Mouse (Mus musculus) layer of hippocampus, adult 2 months (tissue): ENCODE results near the gene Dscam. TPM values are rescaled to one million over a fixed set of nuclear protein-coding genes. Genes with fewer than 3 reads are reported as not detected.

Experiments used
- DNase-seq, 2 experiments: peaks; one replicate each; pipeline ENCODE4 v3.0.0; 2022; ENCODE audit warnings: low spot score in 2 of 2
- H3K27ac ChIP-seq: fragments of 200-600 bp; 2 replicates; pipeline ENCODE4 v1.8.1; 2022
- H3K4me3 ChIP-seq: fragments of 200-600 bp; 2 replicates; pipeline ENCODE4 v1.8.1; 2022; ENCODE audit warnings: mild to moderate bottlenecking
- CTCF ChIP-seq: fragments of 200-600 bp; conservative IDR thresholded peaks from 2 replicates; pipeline ENCODE4 v1.8.1; 2022; ENCODE audit warnings: antibody characterized with exemption, mild to moderate bottlenecking, moderate library complexity
- total RNA-seq, 2 experiments: library from RNA; stranded (reverse); gene quantifications; 2 replicates each; pipeline ENCODE4 v1.2.3; 2021

Dscam gene
- total RNA-seq, 2 experiments from 2014 or later = 36.8 to 41.0 TPM

- no peak overlapping the region for H3K27ac ChIP-seq
- H3K4me3 ChIP-seq = no peak overlapping the region
- no peak for TF ChIP-seq CTCF
- no peak for DNase-seq
These were observed 75.1 kb downstream of the Dscam start for GRCm38 (mm10) chr16:97095496-97095895.

GRCm38 (mm10) chr16:97089339-97089738 is 81.2 kb downstream of the Dscam start:
- Histone ChIP-seq H3K27ac (no peak overlapping the region), H3K4me3 (no peak overlapping the region)
- TF ChIP-seq CTCF = no peak
- no peak for DNase-seq

GRCm38 (mm10) chr16:97083694-97084093 is 86.9 kb downstream of the Dscam start:
- Histone ChIP-seq H3K27ac (peak overlapping the region; percentile 41; the same call in 1 of the 2 replicates), H3K4me3 (no peak overlapping the region)
- no peak for TF ChIP-seq CTCF
- peak in 1 of 2 experiments; percentile 39 for DNase-seq

GRCm38 (mm10) chr16:97075920-97076572 is 94.5 kb downstream of the Dscam start:
- TF ChIP-seq CTCF = no peak
- H3K4me3 ChIP-seq = no peak overlapping the region
- DNase-seq = no peak
- no peak overlapping the region for H3K27ac ChIP-seq

GRCm38 (mm10) chr16:97075137-97075902 is 95.2 kb downstream of the Dscam start:
- Histone ChIP-seq H3K27ac (no peak overlapping the region), H3K4me3 (no peak overlapping the region)

GRCm38 (mm10) chr16:97073847-97074246 is 96.7 kb downstream of the Dscam start:
- no peak overlapping the region for H3K4me3 ChIP-seq
- no peak for TF ChIP-seq CTCF
- no peak overlapping the region for H3K27ac ChIP-seq
- no peak for DNase-seq

More at GRCm38 (mm10) chr16:97075137-97075902, 95.2 kb downstream of the Dscam start:
- TF ChIP-seq CTCF = no peak
- DNase-seq = no peak

GRCm38 (mm10) chr16:97072624-97073023 is 97.9 kb downstream of the Dscam start:
- no peak for TF ChIP-seq CTCF

GRCm38 (mm10) chr16:97066856-97067255 is 103.7 kb downstream of the Dscam start:
- TF ChIP-seq CTCF = no peak
- H3K4me3 ChIP-seq = no peak overlapping the region
- DNase-seq = peak in 1 of 2 experiments; percentile 53
- no peak overlapping the region for H3K27ac ChIP-seq

More at GRCm38 (mm10) chr16:97072624-97073023, 97.9 kb downstream of the Dscam start:
- H3K4me3 ChIP-seq = no peak overlapping the region
- DNase-seq = peak in 1 of 2 experiments; percentile 41
- no peak overlapping the region for H3K27ac ChIP-seq

GRCm38 (mm10) chr16:97062207-97062606 is 108.3 kb downstream of the Dscam start:
- no peak for TF ChIP-seq CTCF
- no peak overlapping the region for H3K4me3 ChIP-seq
- no peak for DNase-seq
- no peak overlapping the region for H3K27ac ChIP-seq

- Histone ChIP-seq H3K27ac (no peak overlapping the region), H3K4me3 (no peak overlapping the region)
- no peak for DNase-seq
- TF ChIP-seq CTCF = no peak
These were observed 109.2 kb downstream of the Dscam start for GRCm38 (mm10) chr16:97061390-97061789.

GRCm38 (mm10) chr16:97060736-97061135 is 109.8 kb downstream of the Dscam start:
- TF ChIP-seq CTCF = no peak
- no peak overlapping the region for H3K27ac ChIP-seq
- no peak for DNase-seq
- no peak overlapping the region for H3K4me3 ChIP-seq

GRCm38 (mm10) chr16:97060276-97060675 is 110.3 kb downstream of the Dscam start:
- no peak overlapping the region for H3K4me3 ChIP-seq
- no peak overlapping the region for H3K27ac ChIP-seq
- no peak for DNase-seq
- no peak for TF ChIP-seq CTCF

- Histone ChIP-seq H3K27ac (no peak overlapping the region), H3K4me3 (no peak overlapping the region)
- TF ChIP-seq CTCF = no peak
- no peak for DNase-seq
These were observed 135.3 kb downstream of the Dscam start for GRCm38 (mm10) chr16:97035271-97035670.
